Mouse (Mus musculus) subcutaneous adipose tissue, adult 2 months (tissue): ENCODE data around the gene Slc2a8. TPM values are rescaled to one million over a fixed set of nuclear protein-coding genes. Genes with fewer than 3 reads are reported as not detected.

Source experiments
- polyA plus RNA-seq: library from polyadenylated mRNA; depleted of rRNA; stranded (reverse); fragments of >200 nt; gene quantifications from 2 replicates; pipeline ENCODE4 v1.2.3, GENCODE M21; 2012; ENCODE audit warnings: low replicate concordance; rRNA removed

The Slc2a8 gene
- 63.8 and 76.1 TPM in 2 replicates for polyA plus RNA-seq

DNA sequence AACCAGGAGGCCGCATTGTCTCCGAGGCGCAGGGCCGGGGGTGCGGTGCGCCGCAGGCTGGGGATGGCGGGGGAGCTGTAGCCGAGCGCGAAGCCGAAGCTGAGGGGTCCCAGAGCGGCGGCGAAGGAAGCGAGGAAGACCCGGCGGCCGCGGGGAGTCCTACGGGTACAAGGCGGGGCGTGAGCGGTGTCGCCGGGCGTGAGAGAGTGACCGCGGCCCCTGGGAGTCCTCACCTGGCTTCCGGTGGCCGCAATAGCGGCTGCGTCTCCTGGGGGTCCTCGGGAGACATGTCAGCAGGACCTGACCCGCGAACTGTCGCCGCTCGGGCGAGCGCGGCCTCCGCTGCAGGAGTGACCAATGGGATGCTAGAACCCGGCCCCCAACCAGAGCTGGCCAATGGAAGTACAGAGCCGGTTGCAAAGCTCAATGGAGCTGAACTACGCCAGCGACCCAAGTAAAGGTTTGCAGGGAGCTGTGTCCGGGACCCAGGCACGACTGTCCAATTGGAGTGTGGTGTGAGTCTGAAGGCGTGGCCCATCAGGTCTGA is at the start of gene Slc2a8:
Slc2a8 (minus strand) TSS at position 359 of the 547 bp plus-strand sequence.

DNA sequence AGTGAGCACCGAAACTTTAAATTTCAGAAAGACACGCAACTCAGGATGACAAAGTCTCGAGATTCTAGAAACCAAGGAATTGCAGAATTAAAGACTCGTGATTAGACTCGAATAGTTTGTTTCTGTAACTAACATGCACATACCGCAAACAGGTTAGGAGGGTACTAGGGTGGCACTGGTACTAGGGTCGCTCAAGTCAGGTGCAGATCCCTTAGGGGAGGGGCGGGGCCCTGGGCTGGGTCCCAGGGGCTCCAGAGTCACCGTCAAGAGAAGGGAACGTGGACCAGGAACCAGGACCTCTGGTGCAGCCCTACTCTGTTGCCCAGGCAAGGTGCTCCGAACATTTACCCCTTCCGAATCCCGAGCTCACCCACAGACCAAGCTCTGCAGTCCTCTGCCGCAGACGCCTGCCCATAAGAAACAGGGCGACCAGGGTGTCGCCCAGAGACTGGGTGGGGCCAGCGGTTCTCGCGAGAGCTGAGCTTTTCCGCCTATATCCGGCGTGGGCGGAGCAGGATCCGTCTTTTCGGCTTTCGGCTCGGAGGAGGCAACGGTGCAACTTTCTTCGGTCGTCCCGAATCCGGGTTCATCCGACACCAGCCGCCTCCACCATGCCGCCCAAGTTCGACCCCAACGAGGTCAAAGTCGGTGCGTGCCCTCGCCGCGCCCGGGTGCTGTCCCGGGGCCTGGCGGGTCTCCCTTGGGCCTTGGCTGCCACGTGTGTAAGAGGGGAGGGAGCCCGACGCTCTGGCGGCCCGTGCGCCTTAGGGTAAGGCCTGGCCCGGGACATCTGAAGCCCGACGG is 20.5 kb downstream of the Slc2a8 start, which contains the start of the genes Rpl12 and Lrsam1:
Rpl12 (plus strand) TSS at position 368 of the 804 bp plus-strand sequence.
Lrsam1 (minus strand) TSS at position 423 of the 804 bp plus-strand sequence.

Other genes with a start within 250 kb of the Slc2a8 start
- 0.17 TPM in 1 of 2 replicates, not detected in the other for gene 6330409D20Rik, start 241.1 kb downstream of the Slc2a8 start, polyA plus RNA-seq
- 56.9 and 93.4 TPM in 2 replicates for gene Tor2a, start 224.8 kb downstream of the Slc2a8 start, polyA plus RNA-seq
- 0.39 and 1.1 TPM in 2 replicates for gene Ttc16, start 206.4 kb downstream of the Slc2a8 start, polyA plus RNA-seq
- gene Ptrh1, start 206.3 kb downstream of the Slc2a8 start, polyA plus RNA-seq: 8.3 and 13.3 TPM in 2 replicates
- 0.06 and 0.13 TPM in 2 replicates for gene Cfap157, start 197.7 kb downstream of the Slc2a8 start, polyA plus RNA-seq
- gene Stxbp1, start 134.8 kb downstream of the Slc2a8 start, polyA plus RNA-seq: 14.4 and 22.7 TPM in 2 replicates
- 43.7 and 52.3 TPM in 2 replicates for gene Fam129b, start 106.0 kb downstream of the Slc2a8 start, polyA plus RNA-seq
- 143 and 515 TPM in 2 replicates for gene Rpl12, start 20.5 kb downstream of the Slc2a8 start, polyA plus RNA-seq
- gene Lrsam1, start 20.5 kb downstream of the Slc2a8 start, polyA plus RNA-seq: 21.7 and 22.8 TPM in 2 replicates
- 12.0 and 13.3 TPM in 2 replicates for gene Garnl3, start 149.6 kb upstream of the Slc2a8 start, polyA plus RNA-seq
- gene Angptl2, start 234.0 kb upstream of the Slc2a8 start, polyA plus RNA-seq: 178 and 186 TPM in 2 replicates